Mouse (Mus musculus): ENCODE data around the gene Hhipl1. TPM values are rescaled to one million over a fixed set of nuclear protein-coding genes. Genes with fewer than 3 reads are reported as not detected.

Hhipl1 gene
- polyA plus RNA-seq, 1 experiment from 2014 or later: 1.1 TPM

GRCm38 (mm10) chr12:108303778-108304365 is 2.2 kb upstream of the Hhipl1 start:
- no peak overlapping the region for H3K9ac ChIP-seq
- no peaks in the 10 kb centered on the region for H3K36me3 ChIP-seq
- peaks cover 53% of the 10 kb centered on the region for H3K27me3 ChIP-seq (replicated peaks)
- ATAC-seq (ENCODE audit: extremely low read depth, insufficient number of reproducible peaks, low FRiP score, low TSS enrichment): no peak
- no peak overlapping the region for H3K27ac ChIP-seq (replicated peaks)
- no peaks in the 10 kb centered on the region for H3K9me3 ChIP-seq
- no peak overlapping the region for H3K4me2 ChIP-seq
- H3K4me3 ChIP-seq: no peak overlapping the region
- H3K4me1 ChIP-seq: peaks cover 12% of the 10 kb centered on the region
- WGBS: 58% methylated on average over 6 of the region's 6 CpGs

- WGBS: 57% methylated on average over 8 of the region's 8 CpGs
- ATAC-seq (ENCODE audit: extremely low read depth, insufficient number of reproducible peaks, low FRiP score, low TSS enrichment): no peak
- Histone ChIP-seq H3K27ac (replicated peaks) (no peak overlapping the region), H3K4me1 (peaks cover 19% of the 10 kb centered on the region), H3K9ac (no peak overlapping the region), H3K4me2 (no peak overlapping the region), H3K36me3 (no peaks in the 10 kb centered on the region), H3K9me3 (no peaks in the 10 kb centered on the region), H3K4me3 (no peak overlapping the region), H3K27me3 (replicated peaks) (peaks cover 59% of the 10 kb centered on the region)
These were observed 898 bp upstream of the Hhipl1 start for GRCm38 (mm10) chr12:108305172-108305571.

GRCm38 (mm10) chr12:108307553-108307952 is 1.5 kb downstream of the Hhipl1 start:
- ATAC-seq (ENCODE audit: extremely low read depth, insufficient number of reproducible peaks, low FRiP score, low TSS enrichment): no peak
- H3K27ac ChIP-seq (replicated peaks): no peak overlapping the region
- H3K4me3 ChIP-seq: peak overlapping the region; percentile 66; the same call in 1 of the 2 replicates
- peaks cover 24% of the 10 kb centered on the region for H3K4me1 ChIP-seq
- 20% methylated on average over 14 of the region's 14 CpGs for WGBS
- peak overlapping the region; percentile 44; the same call in 1 of the 2 replicates for H3K9ac ChIP-seq
- no peaks in the 10 kb centered on the region for H3K9me3 ChIP-seq
- H3K4me2 ChIP-seq: peak overlapping the region; percentile 91
- H3K36me3 ChIP-seq: no peaks in the 10 kb centered on the region
- peaks cover 59% of the 10 kb centered on the region for H3K27me3 ChIP-seq (replicated peaks)

GRCm38 (mm10) chr12:108308363-108308856 is 2.3 kb downstream of the Hhipl1 start:
- H3K4me2 ChIP-seq: no peak overlapping the region
- H3K27me3 ChIP-seq (replicated peaks): peaks cover 59% of the 10 kb centered on the region
- H3K9me3 ChIP-seq: no peaks in the 10 kb centered on the region
- no peak for ATAC-seq (ENCODE audit: extremely low read depth, insufficient number of reproducible peaks, low FRiP score, low TSS enrichment)
- no peaks in the 10 kb centered on the region for H3K36me3 ChIP-seq
- H3K4me1 ChIP-seq: peaks cover 24% of the 10 kb centered on the region
- no peak overlapping the region for H3K4me3 ChIP-seq
- WGBS: 82% methylated on average over 16 of the region's 16 CpGs
- H3K9ac ChIP-seq: no peak overlapping the region
- H3K27ac ChIP-seq (replicated peaks): peak overlapping the region; percentile 12; the same call in 1 of the 2 replicates

GRCm38 (mm10) chr12:108309116-108309794 is 3.2 kb downstream of the Hhipl1 start:
- Histone ChIP-seq H3K9ac (no peak overlapping the region), H3K27ac (replicated peaks) (no peak overlapping the region), H3K4me2 (no peak overlapping the region), H3K27me3 (replicated peaks) (peaks cover 56% of the 10 kb centered on the region), H3K4me1 (peaks cover 24% of the 10 kb centered on the region), H3K4me3 (no peak overlapping the region), H3K9me3 (no peaks in the 10 kb centered on the region), H3K36me3 (no peaks in the 10 kb centered on the region)
- 45% methylated on average over 7 of the region's 8 CpGs for WGBS
- no peak for ATAC-seq (ENCODE audit: extremely low read depth, insufficient number of reproducible peaks, low FRiP score, low TSS enrichment)

- no peak overlapping the region for H3K9ac ChIP-seq
- no peaks in the 10 kb centered on the region for H3K36me3 ChIP-seq
- no peak overlapping the region for H3K4me2 ChIP-seq
- H3K4me3 ChIP-seq: no peak overlapping the region
- peaks cover 24% of the 10 kb centered on the region for H3K4me1 ChIP-seq
- H3K9me3 ChIP-seq: no peaks in the 10 kb centered on the region
- no peak for ATAC-seq (ENCODE audit: extremely low read depth, insufficient number of reproducible peaks, low FRiP score, low TSS enrichment)
- no peak overlapping the region for H3K27ac ChIP-seq (replicated peaks)
- H3K27me3 ChIP-seq (replicated peaks): peaks cover 54% of the 10 kb centered on the region
- 78% methylated on average over 4 of the region's 4 CpGs for WGBS
These were observed 4.0 kb downstream of the Hhipl1 start for GRCm38 (mm10) chr12:108310041-108310440.

GRCm38 (mm10) chr12:108310456-108311027 is 4.5 kb downstream of the Hhipl1 start:
- H3K9ac ChIP-seq: no peak overlapping the region
- no peak overlapping the region for H3K4me3 ChIP-seq
- no peaks in the 10 kb centered on the region for H3K36me3 ChIP-seq
- WGBS: 64% methylated on average over 7 of the region's 7 CpGs
- H3K4me1 ChIP-seq: peaks cover 24% of the 10 kb centered on the region
- no peak for ATAC-seq (ENCODE audit: extremely low read depth, insufficient number of reproducible peaks, low FRiP score, low TSS enrichment)
- H3K27ac ChIP-seq (replicated peaks): no peak overlapping the region
- no peak overlapping the region for H3K4me2 ChIP-seq
- no peaks in the 10 kb centered on the region for H3K9me3 ChIP-seq
- H3K27me3 ChIP-seq (replicated peaks): peaks cover 50% of the 10 kb centered on the region

GRCm38 (mm10) chr12:108311741-108312290 is 5.7 kb downstream of the Hhipl1 start:
- no peaks in the 10 kb centered on the region for H3K36me3 ChIP-seq
- ATAC-seq (ENCODE audit: extremely low read depth, insufficient number of reproducible peaks, low FRiP score, low TSS enrichment): no peak
- H3K4me2 ChIP-seq: no peak overlapping the region
- no peak overlapping the region for H3K27ac ChIP-seq (replicated peaks)
- H3K4me3 ChIP-seq: no peak overlapping the region
- peaks cover 52% of the 10 kb centered on the region for H3K27me3 ChIP-seq (replicated peaks)
- WGBS: 85% methylated on average over 27 of the region's 27 CpGs
- no peak overlapping the region for H3K9ac ChIP-seq
- no peaks in the 10 kb centered on the region for H3K9me3 ChIP-seq
- H3K4me1 ChIP-seq: peaks cover 18% of the 10 kb centered on the region

- ATAC-seq (ENCODE audit: extremely low read depth, insufficient number of reproducible peaks, low FRiP score, low TSS enrichment): no peak
- Histone ChIP-seq H3K27ac (replicated peaks) (no peak overlapping the region), H3K4me1 (peaks cover 20% of the 10 kb centered on the region), H3K4me3 (no peak overlapping the region), H3K27me3 (replicated peaks) (peaks cover 53% of the 10 kb centered on the region), H3K4me2 (no peak overlapping the region), H3K9me3 (no peaks in the 10 kb centered on the region), H3K9ac (no peak overlapping the region), H3K36me3 (no peaks in the 10 kb centered on the region)
- WGBS: 51% methylated on average over 6 of the region's 6 CpGs
These were observed 6.4 kb downstream of the Hhipl1 start for GRCm38 (mm10) chr12:108312432-108312851.

- Histone ChIP-seq H3K27ac (replicated peaks) (no peak overlapping the region), H3K9ac (no peak overlapping the region), H3K36me3 (no peaks in the 10 kb centered on the region), H3K27me3 (replicated peaks) (peaks cover 53% of the 10 kb centered on the region), H3K4me2 (no peak overlapping the region), H3K4me1 (peaks cover 27% of the 10 kb centered on the region), H3K9me3 (no peaks in the 10 kb centered on the region), H3K4me3 (no peak overlapping the region)
- ATAC-seq (ENCODE audit: extremely low read depth, insufficient number of reproducible peaks, low FRiP score, low TSS enrichment): no peak
- 83% methylated on average over 1 of the region's 1 CpGs for WGBS
These were observed 7.2 kb downstream of the Hhipl1 start for GRCm38 (mm10) chr12:108313244-108313772.

- Histone ChIP-seq H3K4me2 (no peak overlapping the region), H3K36me3 (no peaks in the 10 kb centered on the region), H3K4me3 (no peak overlapping the region), H3K4me1 (peaks cover 30% of the 10 kb centered on the region), H3K9me3 (no peaks in the 10 kb centered on the region), H3K27ac (replicated peaks) (no peak overlapping the region), H3K27me3 (replicated peaks) (peaks cover 66% of the 10 kb centered on the region), H3K9ac (no peak overlapping the region)
- ATAC-seq (ENCODE audit: extremely low read depth, insufficient number of reproducible peaks, low FRiP score, low TSS enrichment): no peak
- 18% methylated on average over 10 of the region's 10 CpGs for WGBS
These were observed 9.7 kb downstream of the Hhipl1 start for GRCm38 (mm10) chr12:108315818-108316217.
